Mouse (Mus musculus) lung, adult 2 months (tissue): Measurements from ENCODE around the gene Ctu1.

Experiments used
- CTCF ChIP-seq: fragments of 200-500 bp; IDR thresholded peaks from 2 replicates; pipeline ENCODE4 v1.5.1; 2011; ENCODE audit warnings: mild to moderate bottlenecking, low read length, control low read depth; ENCODE audit not compliant: insufficient read depth
- POLR2A ChIP-seq: fragments of 200-500 bp; IDR thresholded peaks from 2 replicates; pipeline ENCODE4 v1.6.1; 2011; ENCODE audit warnings: low read depth, mild to moderate bottlenecking, control low read depth, low read length, borderline replicate concordance; ENCODE audit errors: extremely low read depth

- TF ChIP-seq POLR2A (no peak), CTCF (no peak)
These were observed 17.3 kb upstream of the Ctu1 start for GRCm38 (mm10) chr7:43654519-43654918.
